Mouse (Mus musculus) ES-E14 (cell line): ENCODE data around the gene Ugt1a10.

Experiments used
- MAFK ChIP-seq: IDR thresholded peaks from 2 replicates; pipeline ENCODE4 v1.6.1; 2014; ENCODE audit warnings: mild to moderate bottlenecking, low read depth, low read length, inconsistent platforms; ENCODE audit not compliant: insufficient read depth
- ZC3H11A ChIP-seq: IDR thresholded peaks from 2 replicates; pipeline ENCODE4 v1.6.1; 2012; ENCODE audit warnings: low read depth, mild to moderate bottlenecking, inconsistent platforms, low read length, borderline replicate concordance
- ZNF384 ChIP-seq: IDR thresholded peaks from 2 replicates; pipeline ENCODE4 v1.6.1; 2012; ENCODE audit warnings: low read depth, low read length, inconsistent platforms

DNA sequence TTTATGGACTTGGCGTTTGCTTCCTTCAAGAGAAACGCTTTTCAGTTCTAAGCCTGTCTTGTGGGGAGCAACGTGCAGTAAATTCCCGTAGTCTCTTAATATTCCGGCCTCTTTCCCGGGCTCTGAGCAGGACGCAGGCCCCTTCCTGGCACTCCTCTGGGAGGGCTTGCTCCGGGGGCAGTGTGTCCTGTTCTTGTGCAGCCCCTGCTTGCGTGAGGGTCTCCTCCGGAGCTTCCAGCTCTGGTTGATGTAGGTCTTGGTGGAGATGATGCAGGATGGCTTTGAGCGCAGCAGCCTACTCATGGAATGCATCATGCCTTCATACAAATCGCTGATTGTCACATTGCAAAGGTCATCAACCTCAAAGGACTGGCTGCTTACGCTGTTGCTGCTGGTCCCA is 210.9 kb downstream of the Ugt1a10 start:
- no peak for TF ChIP-seq ZNF384
- no peak for TF ChIP-seq MAFK
- no peak for TF ChIP-seq ZC3H11A
